Mouse (Mus musculus) heart, adult 2 months (tissue): Measurements from ENCODE around the gene Trim63. TPM values are rescaled to one million over a fixed set of nuclear protein-coding genes. Genes with fewer than 3 reads are reported as not detected.

Experiments
- DNase-seq, 2 experiments: peaks; one replicate each; pipeline ENCODE4 v3.0.0; 2021
- H3K27ac ChIP-seq: fragments of 200-600 bp; 2 replicates; pipeline ENCODE4 v1.8.1; 2022
- H3K27me3 ChIP-seq: fragments of 200-500 bp; 2 replicates; pipeline ENCODE4 v1.6.1; 2012; ENCODE audit warnings: mild to moderate bottlenecking, low read length, inconsistent platforms, mixed read lengths; ENCODE audit not compliant: control insufficient read depth, insufficient read depth
- H3K36me3 ChIP-seq: fragments of 200-500 bp; 2 replicates; pipeline ENCODE4 v1.6.1; 2012; ENCODE audit warnings: low read length, inconsistent platforms; ENCODE audit not compliant: control insufficient read depth, insufficient read depth
- H3K4me1 ChIP-seq: fragments of 200-500 bp; 2 replicates; pipeline ENCODE4 v1.6.1; 2011; ENCODE audit warnings: low read length; ENCODE audit not compliant: control insufficient read depth, insufficient read depth
- H3K4me3 ChIP-seq: fragments of 200-600 bp; 2 replicates; pipeline ENCODE4 v1.8.1; 2022
- H3K79me2 ChIP-seq: fragments of 200-500 bp; replicated peaks from 2 replicates; pipeline ENCODE4 v1.6.1; 2012; ENCODE audit warnings: mild to moderate bottlenecking, inconsistent platforms, low read length, moderate library complexity, mixed read lengths; ENCODE audit not compliant: control insufficient read depth, insufficient read depth
- H3K9ac ChIP-seq: fragments of 200-500 bp; 2 replicates; pipeline ENCODE4 v1.6.1; 2012; ENCODE audit warnings: low read depth, mild to moderate bottlenecking, control low read depth, inconsistent platforms, low read length, mixed read lengths
- CTCF ChIP-seq: fragments of 200-600 bp; IDR thresholded peaks from 2 replicates; pipeline ENCODE4 v1.8.1; 2022; ENCODE audit warnings: antibody characterized with exemption, mild to moderate bottlenecking, moderate library complexity
- EP300 ChIP-seq: fragments of 200-500 bp; IDR thresholded peaks from 2 replicates; pipeline ENCODE4 v1.6.1; 2011; ENCODE audit warnings: low read depth, low read length, control low read depth; ENCODE audit not compliant: insufficient read depth
- POLR2A ChIP-seq: fragments of 200-500 bp; IDR thresholded peaks from 2 replicates; pipeline ENCODE4 v1.6.1; 2011; ENCODE audit warnings: mild to moderate bottlenecking, low read depth, low read length, control low read depth; ENCODE audit not compliant: insufficient read depth
- WGBS: fragments of 180-500 bp; shearing (Covaris S2); methylation state at CpG from one replicate; pipeline ENCODE4 v1.1.7; 2018; 5-methylcytosine and 5-hydroxymethylcytosine counted together
- intact Hi-C: fragments of 180-260 bp; cut with DNase I; formaldehyde crosslinking; loops from one replicate; pipeline ENCODE4 v1.15.1; 2025
- polyA plus RNA-seq: library from polyadenylated mRNA; depleted of rRNA; stranded (reverse); fragments of >200 nt; gene quantifications from 2 replicates; pipeline ENCODE4 v1.2.3, GENCODE M21; 2012
- total RNA-seq, 2 experiments: library from RNA; stranded (reverse); gene quantifications; 2 replicates each; pipeline ENCODE4 v1.2.3; 2021

Gene Trim63
- total and polyA plus RNA-seq, 3 experiments, result 142 to 210 (median 209) TPM

DNA sequence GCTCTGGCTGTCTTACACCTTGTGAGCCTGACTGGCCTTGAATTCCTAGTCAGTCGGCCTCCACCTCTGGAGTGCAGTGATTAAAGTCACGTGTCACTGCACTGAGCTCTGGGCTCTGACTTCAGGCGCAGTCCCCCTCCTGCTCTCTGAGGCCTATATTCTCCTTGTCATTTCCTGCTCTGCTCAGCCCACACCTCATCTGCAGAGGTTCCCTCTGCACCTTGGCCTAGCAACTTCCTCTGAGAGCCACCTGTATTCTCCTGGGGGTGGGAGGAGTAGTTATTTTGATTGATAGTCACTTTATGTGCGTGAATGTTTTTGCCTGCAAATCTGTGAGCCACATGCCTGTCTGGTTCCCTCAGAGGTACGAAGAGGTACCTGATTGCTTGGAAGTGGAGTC, 46.3 kb downstream of the Trim63 start:
- H3K27ac ChIP-seq, result no peak overlapping the region
- no peaks in the 10 kb centered on the region for H3K27me3 ChIP-seq
- TF ChIP-seq EP300, result no peak
- TF ChIP-seq POLR2A, result no peak
- TF ChIP-seq CTCF, result no peak
- H3K79me2 ChIP-seq, result no peaks in the 10 kb centered on the region
- intact Hi-C loops, result no loop called here
- DNase-seq, result no peak
- 32% methylated on average over 5 of the region's 5 CpGs for WGBS
- H3K36me3 ChIP-seq, result no peaks in the 10 kb centered on the region
- H3K4me3 ChIP-seq, result no peak overlapping the region
- H3K4me1 ChIP-seq, result peaks cover 8% of the 10 kb centered on the region
- H3K9ac ChIP-seq, result no peak overlapping the region

- Histone ChIP-seq H3K36me3 (no peaks in the 10 kb centered on the region), H3K27ac (no peak overlapping the region), H3K9ac (no peak overlapping the region), H3K4me1 (peaks cover 1% of the 10 kb centered on the region), H3K27me3 (no peaks in the 10 kb centered on the region), H3K4me3 (no peak overlapping the region), H3K79me2 (no peaks in the 10 kb centered on the region)
- DNase-seq, result peak; percentile 47 to 53
- WGBS, result 39% methylated on average over 9 of the region's 9 CpGs
- intact Hi-C loops, result no loop called here
- peak; percentile 22; the same call in 1 of the 2 replicates for TF ChIP-seq CTCF
- no peak for TF ChIP-seq POLR2A
Observed at GRCm38 (mm10) chr4:134362124-134362523, 47.2 kb downstream of the Trim63 start.

GRCm38 (mm10) chr4:134362586-134362985, 47.7 kb downstream of the Trim63 start:
- peaks cover 1% of the 10 kb centered on the region; the same call in 1 of the 2 replicates for H3K4me1 ChIP-seq
- H3K79me2 ChIP-seq, result no peaks in the 10 kb centered on the region
- H3K27me3 ChIP-seq, result no peaks in the 10 kb centered on the region
- H3K9ac ChIP-seq, result no peak overlapping the region
- no peak overlapping the region for H3K27ac ChIP-seq
- peak overlapping the region; percentile 23; the same call in 1 of the 2 replicates for H3K4me3 ChIP-seq
- WGBS, result 22% methylated on average over 9 of the region's 9 CpGs
- peak; percentile 48 to 71 for DNase-seq
- TF ChIP-seq CTCF (no peak), EP300 (no peak), POLR2A (no peak)
- no peaks in the 10 kb centered on the region for H3K36me3 ChIP-seq
- intact Hi-C loops, result no loop called here

DNA sequence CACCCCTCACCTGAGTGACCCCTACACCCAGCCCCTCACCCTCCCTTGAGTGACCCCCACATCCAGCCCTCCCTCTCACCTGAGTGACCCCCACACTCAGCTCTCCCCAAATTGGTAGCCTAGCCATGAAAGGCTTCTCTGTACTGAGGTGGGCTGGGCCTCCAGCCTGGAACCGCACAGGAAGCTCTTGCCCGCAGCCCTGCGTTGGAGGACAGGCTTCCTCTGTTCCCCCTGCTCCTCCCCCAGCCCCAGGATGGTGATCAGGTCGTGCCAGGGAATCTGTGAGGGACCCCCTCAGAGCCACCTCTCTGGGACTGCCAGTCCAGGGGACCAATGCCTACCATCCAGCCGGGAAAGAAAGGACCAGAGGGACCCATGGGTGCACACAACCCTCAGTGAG, 50.4 kb downstream of the Trim63 start:
- 37% methylated on average over 5 of the region's 5 CpGs for WGBS

DNA sequence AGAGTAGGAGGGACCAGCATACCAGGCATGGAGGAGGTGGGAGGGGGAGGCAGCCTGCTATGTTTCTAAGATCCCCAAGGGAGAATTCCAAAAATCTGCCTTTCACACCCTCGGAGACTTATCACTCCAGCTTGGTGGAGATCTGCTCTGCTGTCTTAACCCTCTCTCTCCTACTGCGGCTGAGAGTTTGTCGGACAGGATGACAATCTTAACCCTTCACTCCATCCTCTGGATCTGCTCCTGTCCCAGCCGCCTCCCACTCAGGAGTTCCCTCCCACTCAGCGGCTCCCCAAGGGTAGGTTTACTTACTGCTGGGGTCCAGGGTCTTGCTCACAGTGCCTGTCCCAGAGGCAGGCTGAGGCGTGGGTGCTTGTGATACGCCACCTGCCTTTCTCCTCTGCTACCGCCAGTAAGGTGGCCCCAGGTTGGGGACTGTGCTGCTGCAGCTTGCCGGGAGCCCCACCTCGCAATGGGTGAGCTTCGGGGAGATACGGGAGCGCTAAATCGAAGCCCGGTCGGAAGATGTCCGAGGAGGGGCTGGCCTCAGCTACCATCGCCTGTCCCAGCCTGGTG, 55.8 kb downstream of the Trim63 start:
- H3K79me2 ChIP-seq, result no peaks in the 10 kb centered on the region
- 0 out of 2 replicates have a peak, but pooled peaks cover 1% of the 10 kb centered on the region for H3K4me1 ChIP-seq
- H3K27ac ChIP-seq, result no peak overlapping the region; the same call in 1 of the 2 replicates
- peak overlapping the region; percentile 61 for H3K9ac ChIP-seq
- WGBS, result 5% methylated on average over 18 of the region's 18 CpGs
- peak in 1 of 2 experiments; percentile 31 for DNase-seq
- H3K27me3 ChIP-seq, result peaks cover 4% of the 10 kb centered on the region
- TF ChIP-seq POLR2A, result no peak
- no peak for TF ChIP-seq EP300
- no peak for TF ChIP-seq CTCF
- no peaks in the 10 kb centered on the region for H3K36me3 ChIP-seq
- intact Hi-C loops, result loop anchor here (5.0 kb wide), 1 partner anchor 93 kb away; no protein-coding TSS in a partner anchor
- peak overlapping the region; percentile 58 for H3K4me3 ChIP-seq

More for the DNA sequence above, 50.4 kb downstream of the Trim63 start:
- Histone ChIP-seq H3K79me2 (no peaks in the 10 kb centered on the region), H3K9ac (no peak overlapping the region), H3K27ac (no peak overlapping the region), H3K27me3 (no peaks in the 10 kb centered on the region), H3K4me1 (peaks cover 1% of the 10 kb centered on the region; the same call in 1 of the 2 replicates), H3K4me3 (no peak overlapping the region), H3K36me3 (no peaks in the 10 kb centered on the region)
- TF ChIP-seq CTCF, result no peak
- TF ChIP-seq POLR2A, result no peak
- no peak for TF ChIP-seq EP300
- no peak for DNase-seq
- intact Hi-C loops, result no loop called here

DNA sequence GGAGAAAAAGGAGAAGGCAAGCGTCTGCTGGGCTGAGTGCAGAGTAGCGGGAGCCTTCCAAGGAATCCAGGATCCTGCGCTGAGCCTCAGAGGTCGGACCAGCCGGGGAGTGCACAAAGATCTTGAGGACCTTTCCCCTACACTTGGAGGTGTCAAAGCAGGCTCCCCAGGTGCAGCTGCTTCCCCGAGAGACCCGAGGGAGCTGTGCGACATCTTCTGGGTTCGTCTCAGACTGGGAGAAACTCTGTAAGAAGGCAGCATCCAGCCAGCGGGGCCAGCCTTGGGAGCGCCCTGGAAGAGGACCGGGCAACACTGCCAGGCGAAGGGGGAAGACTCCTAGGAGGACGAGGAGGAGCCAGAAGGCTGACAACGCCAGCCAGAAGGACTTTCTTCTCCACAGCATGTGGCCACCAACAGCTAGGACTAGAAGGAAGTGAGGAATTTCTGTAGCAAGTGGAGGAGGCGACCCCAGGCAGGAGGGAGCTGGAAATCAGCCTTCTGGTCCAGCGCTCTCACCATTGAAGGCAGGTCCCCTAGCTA, 56.5 kb downstream of the Trim63 start:
- DNase-seq, result peak; percentile 16 to 30

More for the DNA sequence above, 56.5 kb downstream of the Trim63 start:
- Histone ChIP-seq H3K27me3 (peaks cover 4% of the 10 kb centered on the region), H3K27ac (peak overlapping the region; percentile 65; the same call in 1 of the 2 replicates), H3K4me1 (0 out of 2 replicates have a peak, but pooled peaks cover 1% of the 10 kb centered on the region), H3K4me3 (peak overlapping the region; percentile 58), H3K36me3 (no peaks in the 10 kb centered on the region), H3K79me2 (no peaks in the 10 kb centered on the region), H3K9ac (peak overlapping the region; percentile 61)
- under 1% methylated on average over 17 of the region's 17 CpGs for WGBS
- TF ChIP-seq EP300 (no peak), CTCF (no peak), POLR2A (no peak)
- intact Hi-C loops, result loop anchor here (5.0 kb wide), 1 partner anchor 94 kb away; no protein-coding TSS in a partner anchor
